Mouse (Mus musculus) embryonic fibroblast, embryonic 13.5 days (primary cell): ENCODE measurements around the gene Asna1.

Experiments used
- CTCF ChIP-seq: IDR thresholded peaks from 2 replicates; pipeline ENCODE4 v1.5.1; 2011; ENCODE audit warnings: mild to moderate bottlenecking, control low read depth, low read length, moderate library complexity, borderline replicate concordance; ENCODE audit not compliant: insufficient read depth
- POLR2A ChIP-seq: IDR thresholded peaks from 2 replicates; pipeline ENCODE4 v1.6.1; 2011; ENCODE audit warnings: low read depth, mild to moderate bottlenecking, control low read depth, low read length, moderate library complexity

DNA sequence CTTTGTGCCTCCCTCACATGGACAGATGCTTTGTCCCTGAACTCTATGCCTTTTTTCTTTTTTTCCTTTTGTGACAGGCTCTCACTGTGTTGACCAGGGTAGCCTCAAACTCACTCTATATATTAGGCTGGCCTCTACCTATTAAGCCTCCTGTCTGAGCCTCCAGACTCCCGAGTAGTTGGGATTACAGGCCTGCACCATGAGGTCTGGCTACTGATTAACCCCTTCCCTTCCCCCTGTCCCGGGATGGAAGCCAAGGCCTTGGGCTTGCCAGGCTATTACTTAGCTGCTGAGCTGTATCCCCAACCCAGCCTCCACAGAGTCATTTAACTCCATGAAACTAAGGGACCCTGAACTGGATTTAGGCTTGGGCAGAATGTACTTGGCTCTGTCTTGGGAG lies 40.1 kb upstream of the Asna1 start:
- TF ChIP-seq CTCF (no peak), POLR2A (no peak)
